8 mouse cellular contexts compared by ENCODE assay signal in the genomic region with DNA sequence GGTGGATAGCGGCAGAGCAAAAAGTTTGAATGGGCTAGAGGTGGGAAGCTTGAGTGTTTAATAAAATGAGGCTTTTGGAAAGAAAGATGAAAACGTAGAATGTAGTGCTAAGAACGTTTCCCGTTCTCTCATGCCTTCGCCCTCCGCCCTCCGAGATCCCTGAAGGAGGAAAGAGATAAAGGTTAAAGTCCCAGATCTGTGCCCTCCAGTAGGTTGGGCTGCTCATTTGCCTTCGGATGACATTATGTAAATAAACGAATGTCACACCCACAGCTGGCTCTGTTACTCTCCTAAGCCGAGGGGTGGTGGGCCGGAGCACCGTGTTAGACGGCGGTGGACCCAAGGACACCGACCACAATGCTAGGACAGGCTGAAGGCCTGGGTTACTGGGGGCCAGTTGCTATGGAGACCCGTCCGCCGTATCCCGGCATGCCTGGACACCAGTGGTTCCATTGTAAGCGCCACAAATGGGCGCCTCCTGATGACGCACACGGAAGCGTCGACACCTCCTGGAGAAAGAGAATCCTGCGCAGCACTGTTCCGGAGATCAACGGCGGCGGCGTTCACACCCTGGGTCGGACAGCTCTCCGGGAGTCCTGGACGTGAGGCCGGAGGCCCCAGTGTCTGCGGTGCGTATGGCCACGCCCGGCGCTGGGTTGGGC. TPM values are rescaled to one million over a fixed set of nuclear protein-coding genes. Genes with fewer than 3 reads are reported as not detected.
A peak's percentile ranks its signal among the peaks of the same experiment; 100 is the strongest.
DNase-seq lines count a peak whose midpoint lies in the region; ATAC-seq and TF ChIP-seq lines count a peak whose summit lies in the region.

A gene (plus strand): TSS at position 493 of the 662 bp plus-strand sequence.

- peak within 1 kb of the TSS; percentile 66 for H3K4me3 ChIP-seq in hindbrain, embryonic 10.5 days
- peak within 1 kb of the TSS; percentile 97 for H3K4me3 ChIP-seq in lung, embryonic 16.5 days (ENCODE audit: low read length)
- H3K4me3 ChIP-seq in thymus, adult 2 months (ENCODE audit: control insufficient read depth, insufficient read depth, low read length) = peak within 1 kb of the TSS; percentile 81

- ATAC-seq in lung, embryonic 16.5 days (ENCODE audit: low read depth) = peak; percentile 77

- peaks cover 44% of the 10 kb centered on the region for H3K4me1 ChIP-seq in hindbrain, embryonic 10.5 days (replicated peaks)
- H3K4me1 ChIP-seq in lung, embryonic 16.5 days (replicated peaks; ENCODE audit: control insufficient read depth, insufficient read depth, low read length) = peaks cover 25% of the 10 kb centered on the region
- peaks cover 24% of the 10 kb centered on the region for H3K4me1 ChIP-seq in thymus, adult 2 months (replicated peaks; ENCODE audit: control insufficient read depth, insufficient read depth, low read length)

- TF ChIP-seq CTCF in thymus, adult 2 months (IDR thresholded peaks at IDR 0.05; ENCODE audit: borderline replicate concordance, control insufficient read depth, extremely low read depth, insufficient read depth, low read length, poor library complexity) = 0 out of 2 replicates have a peak, but pooled peaks have one; percentile 36

- 8% methylated on average over 40 of the region's 40 CpGs for WGBS in hindbrain, embryonic 10.5 days
- 3% methylated on average over 40 of the region's 40 CpGs for WGBS in lung, embryonic 16.5 days
- 5% methylated on average over 40 of the region's 40 CpGs for WGBS in thymus, adult 2 months

- H3K9me3 ChIP-seq in hindbrain, embryonic 10.5 days = no peaks in the 10 kb centered on the region
- no peaks in the 10 kb centered on the region for H3K9me3 ChIP-seq in lung, embryonic 16.5 days (ENCODE audit: control insufficient read depth, low read length)

- peak; percentile 48; the same call in 1 of the 2 replicates for TF ChIP-seq POLR2A in thymus, adult 2 months (IDR thresholded peaks at IDR 0.05; ENCODE audit: control insufficient read depth, extremely low read depth, insufficient read depth, low read length, poor library complexity)

- peaks cover 9% of the 10 kb centered on the region for H3K27me3 ChIP-seq in hindbrain, embryonic 10.5 days (ENCODE audit: insufficient read depth, poor library complexity, severe bottlenecking)
- H3K27me3 ChIP-seq in lung, embryonic 16.5 days (ENCODE audit: control insufficient read depth, insufficient read depth, low read depth, low read length) = no peaks in the 10 kb centered on the region
- no peaks in the 10 kb centered on the region for H3K27me3 ChIP-seq in thymus, adult 2 months (ENCODE audit: control insufficient read depth, insufficient read depth, low read length)

- H3K27ac ChIP-seq in hindbrain, embryonic 10.5 days = peak within 1 kb of the TSS; percentile 81
- H3K27ac ChIP-seq in lung, embryonic 16.5 days (ENCODE audit: low read length) = peak within 1 kb of the TSS; percentile 72
- H3K27ac ChIP-seq in thymus, adult 2 months (ENCODE audit: control insufficient read depth, insufficient read depth, low read length) = no peak within 1 kb of the TSS

- peak; percentile 95 for DNase-seq in MN1 (ENCODE audit: low spot score)
- DNase-seq in cerebellum, adult 9-10 months = peak; percentile 86
- peak; percentile 91 to 94 for DNase-seq in frontal cortex, adult 2 months (ENCODE audit: extremely low spot score in 1 of 2, low spot score in 1 of 2)
- DNase-seq in hindbrain, embryonic 10.5 days (ENCODE audit: low spot score) = peak; percentile 96
- peak; percentile 95 for DNase-seq in layer of hippocampus, adult 9-11 months
- DNase-seq in ovary, adult 18-20 months (ENCODE audit: low spot score) = peak; percentile 87
- DNase-seq in thymus, adult 2 months = peak; percentile 82

- H3K36me3 ChIP-seq in hindbrain, embryonic 10.5 days = peaks cover 33% of the 10 kb centered on the region
- 0 out of 2 replicates have a peak, but pooled peaks cover 2% of the 10 kb centered on the region for H3K36me3 ChIP-seq in lung, embryonic 16.5 days (ENCODE audit: control insufficient read depth, insufficient read depth, low read length)
- no peaks in the 10 kb centered on the region; the same call in 1 of the 2 replicates for H3K36me3 ChIP-seq in thymus, adult 2 months (ENCODE audit: control insufficient read depth, insufficient read depth, low read length)

- peak within 1 kb of the TSS; percentile 92 for H3K9ac ChIP-seq in lung, embryonic 16.5 days (ENCODE audit: low read length)

- H3K4me2 ChIP-seq in lung, embryonic 16.5 days (ENCODE audit: low read depth, low read length) = peak within 1 kb of the TSS; percentile 99

RNA-seq across cellular contexts. Expression of the gene that starts here (rescaled TPM):
- 32.4 and 32.5 TPM in 2 replicates for polyA plus RNA-seq in frontal cortex, adult 2 months (2012; rRNA removed)
- 86.8 and 91.8 TPM in 2 replicates for polyA plus RNA-seq in hindbrain, embryonic 10.5 days (2016; fragmentation: Nextera tagmentation; extraction: Ambion mirVana)
- polyA plus RNA-seq in lung, embryonic 16.5 days (2015; fragmentation: Nextera tagmentation; extraction: Ambion mirVana) = 41.6 and 45.0 TPM in 2 replicates
- 54.2 and 61.4 TPM in 2 replicates for polyA plus RNA-seq in thymus, adult 2 months (2012; rRNA removed)
